Mouse (Mus musculus) olfactory bulb, adult 2 months (tissue): ENCODE measurements around the gene 1700022I11Rik.

Source experiments
- CTCF ChIP-seq: fragments of 200-500 bp; IDR thresholded peaks from 2 replicates; pipeline ENCODE4 v1.5.1; 2012; ENCODE audit warnings: low read depth, mild to moderate bottlenecking, low read length, moderate library complexity; ENCODE audit not compliant: insufficient read depth
- POLR2A ChIP-seq: fragments of 200-500 bp; IDR thresholded peaks from 2 replicates; pipeline ENCODE4 v1.6.1; 2012; ENCODE audit warnings: mild to moderate bottlenecking, low read depth, low read length, moderate library complexity; ENCODE audit not compliant: insufficient read depth

- no peak for TF ChIP-seq CTCF
- no peak for TF ChIP-seq POLR2A
These were observed 31.9 kb downstream of the 1700022I11Rik start for GRCm38 (mm10) chr4:43001272-43001671.
